Mouse (Mus musculus) liver, postnatal 0 days (tissue): ENCODE data around the gene Hpcal1.

Experiments used
- CTCF ChIP-seq: sonication (generic); IDR thresholded peaks from 2 replicates; pipeline ENCODE4 v1.5.1; 2016; ENCODE audit warnings: antibody characterized with exemption, low read depth
- EP300 ChIP-seq: IDR thresholded peaks from 2 replicates; pipeline ENCODE4 v1.6.1; 2016; ENCODE audit warnings: antibody characterized with exemption, low read depth, mild to moderate bottlenecking

GRCm38 (mm10) chr12:17689931-17690563, 609 bp upstream of the Hpcal1 start:
- TF ChIP-seq CTCF, result no peak
- TF ChIP-seq EP300, result no peak
